Mouse (Mus musculus) kidney, adult 2 months (tissue): Measurements from ENCODE around the gene Ezh2.

Experiments
- CTCF ChIP-seq: fragments of 200-500 bp; conservative IDR thresholded peaks from 2 replicates; pipeline ENCODE4 v1.5.1; 2011; ENCODE audit warnings: low read depth, mild to moderate bottlenecking, control low read depth, low read length, moderate library complexity, mixed read lengths; ENCODE audit not compliant: insufficient read depth, insufficient read length
- POLR2A ChIP-seq: fragments of 200-500 bp; IDR thresholded peaks from one replicate; pipeline ENCODE4 v1.6.1; 2011; ENCODE audit warnings: low read depth, low read length, control low read depth

DNA sequence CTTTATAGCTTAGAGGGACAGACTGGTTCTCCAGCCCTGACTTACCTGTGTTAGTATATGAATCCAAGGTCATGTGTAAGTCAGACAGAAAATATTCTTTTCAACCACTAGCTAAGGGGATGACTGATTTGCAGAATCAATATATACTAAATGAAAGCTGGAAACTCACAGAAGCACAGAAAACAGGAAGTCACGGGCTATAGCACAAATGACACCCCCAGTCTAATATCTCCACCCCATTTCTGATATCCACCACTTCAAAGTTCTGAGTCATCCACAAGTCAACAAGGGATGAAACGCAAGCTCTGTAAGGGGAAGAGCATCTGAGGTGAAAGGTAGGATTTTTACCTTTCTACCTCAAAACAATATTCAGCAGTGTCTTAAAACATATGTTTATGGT lies 34.3 kb downstream of the Ezh2 start:
- TF ChIP-seq CTCF (no peak), POLR2A (no peak)
